Mouse (Mus musculus) mouse trophoblast stem cell (cell line): Measurements from ENCODE around the gene Slc12a1.
"Not testable (repeated sequence)": the region's sequence is repeated elsewhere in the genome, so short reads cannot be mapped to it uniquely, and the experiment has no call there.

Experiments
- in situ Hi-C, 2 experiments: fragments of 300-500 bp; cut with MseI, MboI; formaldehyde crosslinking; loops; 2 replicates in 1 of 2; 3 replicates in 1 of 2; pipeline ENCODE4 v1.15.1; 2025

The Slc12a1 gene

DNA sequence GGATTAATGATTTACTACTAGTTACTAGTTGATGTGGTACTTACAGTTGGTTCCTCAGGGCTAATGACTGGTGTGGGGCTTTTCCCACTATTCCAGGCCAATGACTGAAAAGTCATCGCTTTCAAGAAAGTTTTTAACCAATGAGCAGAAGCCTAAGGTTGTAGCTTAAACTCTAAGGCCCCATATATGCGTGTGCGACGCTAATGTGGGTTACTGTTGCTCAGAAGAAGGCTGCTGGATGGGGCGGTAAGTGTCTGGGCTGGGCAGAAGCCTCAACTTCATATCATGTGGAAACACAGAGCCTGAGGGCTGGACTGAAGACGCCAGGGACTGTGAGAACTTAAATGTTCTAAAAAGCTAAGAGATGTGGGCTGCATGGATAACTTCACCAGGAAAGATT is at the start of gene Slc12a1:
Gene Slc12a1 (plus strand): TSS at position 118 of the 400 bp plus-strand sequence.
- in situ Hi-C loops, result no loop called here

DNA sequence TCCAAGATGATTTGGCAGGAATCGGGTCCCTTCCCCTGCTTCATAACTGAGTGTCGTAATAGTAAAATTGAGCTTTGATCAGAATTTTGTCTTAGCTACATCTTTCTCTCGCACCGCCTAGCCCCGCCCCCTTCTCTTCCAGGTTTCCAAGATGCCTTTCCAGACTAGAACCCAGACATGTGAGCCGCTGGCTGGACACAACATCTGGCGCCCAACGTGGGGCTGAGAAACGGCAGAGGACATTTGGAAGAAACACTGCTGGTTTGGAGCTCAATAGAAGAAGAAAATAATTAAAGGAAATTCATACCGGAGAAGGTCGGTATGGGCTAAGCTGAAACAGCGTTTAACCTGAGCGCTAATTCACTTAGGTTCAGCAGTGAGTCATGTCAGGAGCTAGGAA is 47.8 kb upstream of the Slc12a1 start:
- in situ Hi-C loops, result not testable (repeated sequence)

DNA sequence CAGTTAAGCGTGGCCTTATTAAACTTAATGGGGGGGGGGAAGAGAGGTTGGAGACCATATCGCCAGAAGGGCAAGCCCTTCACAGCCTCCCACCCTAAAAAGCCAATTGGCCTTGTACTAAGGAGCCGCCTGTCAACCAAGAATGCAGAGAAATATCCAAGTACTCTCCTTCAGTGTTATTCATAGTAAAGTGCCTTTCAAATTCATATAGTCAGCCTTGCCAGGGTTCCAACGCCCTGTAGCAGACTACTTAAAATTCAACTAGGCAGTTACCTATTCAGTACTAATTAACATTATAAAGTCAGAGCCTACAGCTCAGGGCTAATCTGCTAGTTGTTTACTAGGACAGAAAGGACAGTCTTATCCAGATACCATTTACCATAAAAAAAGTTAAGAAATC is 45.8 kb upstream of the Slc12a1 start:
- in situ Hi-C loops, result not testable (repeated sequence)

DNA sequence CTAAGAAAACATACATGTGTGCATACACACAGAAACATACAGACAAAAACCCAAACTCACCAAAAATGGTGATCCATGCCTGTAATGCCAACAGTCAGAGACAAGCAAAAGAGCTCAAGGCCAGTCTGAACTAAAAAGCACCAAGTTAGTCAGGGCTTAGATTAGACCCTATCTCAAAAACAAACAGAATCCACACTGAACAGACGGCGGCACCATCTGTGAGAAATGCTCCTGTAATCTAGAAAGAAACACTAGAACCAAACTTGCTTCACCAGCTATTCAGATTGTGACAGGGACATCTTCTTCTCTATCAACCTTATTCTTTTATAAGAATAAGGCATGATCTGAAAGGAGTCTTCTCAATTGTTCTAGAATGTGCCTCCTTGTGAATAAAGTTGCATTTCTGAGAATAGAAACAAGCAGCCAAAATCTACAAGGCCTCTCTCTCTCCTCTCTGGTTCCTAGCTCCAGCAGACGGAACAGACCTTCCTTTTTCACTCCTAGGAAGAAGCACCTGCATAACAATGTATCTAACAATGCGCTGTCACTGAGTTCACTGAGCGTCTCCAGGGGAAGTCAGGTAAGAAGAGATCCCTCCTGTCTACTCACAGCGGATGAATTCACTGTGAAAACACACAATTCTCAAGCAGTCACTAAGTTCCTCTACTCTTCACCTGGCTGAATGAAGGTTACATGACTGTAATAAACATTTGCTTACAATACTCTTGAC is 32.8 kb upstream of the Slc12a1 start:
- in situ Hi-C loops, result no loop called here

DNA sequence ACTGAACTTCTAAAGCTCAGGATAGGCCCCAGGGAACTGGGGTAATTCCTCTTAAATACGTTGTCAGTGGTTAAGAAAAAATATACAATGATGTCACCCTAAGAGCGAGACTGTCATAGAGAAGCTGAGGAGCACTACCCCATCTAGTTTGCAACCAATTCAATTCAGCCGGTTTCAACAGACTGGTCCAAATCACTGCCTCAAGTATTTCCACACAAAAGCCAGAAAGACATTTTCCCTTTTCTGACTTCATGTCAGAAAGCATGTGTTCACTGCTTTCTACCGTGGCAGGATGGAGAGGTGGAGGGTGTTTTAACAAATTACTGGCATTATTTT is 30.0 kb upstream of the Slc12a1 start:
- in situ Hi-C loops, result no loop called here

DNA sequence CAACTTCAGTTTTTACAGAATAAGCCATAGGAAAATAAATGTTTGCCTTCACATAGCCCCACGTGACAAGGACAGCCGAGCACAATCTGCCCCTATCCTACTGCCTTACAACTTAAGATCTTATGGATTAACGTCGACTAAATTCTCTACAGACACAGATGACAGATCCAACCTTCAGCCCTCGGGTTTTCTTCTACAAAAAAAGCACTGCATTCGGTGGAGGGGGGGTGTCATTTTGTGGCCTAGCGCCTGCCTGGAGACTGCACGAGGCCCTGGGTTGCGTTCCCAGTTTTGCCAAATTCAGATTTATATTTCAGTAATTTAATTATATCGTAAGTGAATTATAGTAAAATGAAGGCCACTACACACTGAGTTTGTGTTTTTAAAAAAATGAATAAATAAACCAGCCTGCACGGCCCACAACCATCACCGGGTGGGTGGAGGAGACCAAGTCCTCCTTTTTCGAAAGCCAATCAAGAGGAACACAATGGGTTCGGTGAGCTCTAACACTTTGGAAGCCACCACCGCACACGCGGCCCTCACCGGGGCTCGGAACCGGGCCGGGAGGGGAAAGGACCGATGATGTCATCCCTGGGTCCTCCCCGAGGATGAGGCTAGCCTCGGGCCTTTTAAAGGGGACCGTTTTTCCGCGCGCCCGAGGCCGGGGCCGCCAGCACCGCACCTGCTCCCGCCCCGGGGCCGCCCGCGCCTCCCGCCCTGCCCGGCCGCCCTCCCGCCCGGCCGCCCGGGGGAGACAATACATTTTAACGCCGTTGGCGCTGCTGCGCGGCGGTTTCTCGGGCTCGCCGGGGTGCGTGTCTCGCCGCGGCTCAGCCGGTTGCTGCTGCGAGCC is 29.5 kb upstream of the Slc12a1 start:
- in situ Hi-C loops, result no loop called here

DNA sequence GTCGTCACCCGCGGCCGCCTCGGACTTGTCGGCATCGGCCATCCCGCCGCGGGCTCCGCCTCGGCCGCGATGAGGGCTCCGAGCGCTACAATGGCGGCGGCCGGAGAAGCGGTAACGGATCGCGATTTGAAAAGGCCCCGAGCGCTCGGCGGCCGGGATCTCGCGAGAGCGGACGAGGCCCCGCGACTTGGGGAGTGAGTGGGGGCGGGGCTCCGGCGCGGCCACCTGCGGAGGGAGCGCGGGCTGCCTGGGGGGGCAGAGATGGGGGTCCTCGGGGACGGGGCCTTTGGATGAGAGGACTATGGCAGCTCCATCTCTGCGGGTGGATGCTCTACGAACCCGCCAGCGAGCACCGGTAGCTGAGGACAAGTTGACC is 28.8 kb upstream of the Slc12a1 start, which contains the start of gene Myef2:
Gene Myef2 (minus strand): TSS at position 185 of the 376 bp plus-strand sequence.
- in situ Hi-C loops, result no loop called here

DNA sequence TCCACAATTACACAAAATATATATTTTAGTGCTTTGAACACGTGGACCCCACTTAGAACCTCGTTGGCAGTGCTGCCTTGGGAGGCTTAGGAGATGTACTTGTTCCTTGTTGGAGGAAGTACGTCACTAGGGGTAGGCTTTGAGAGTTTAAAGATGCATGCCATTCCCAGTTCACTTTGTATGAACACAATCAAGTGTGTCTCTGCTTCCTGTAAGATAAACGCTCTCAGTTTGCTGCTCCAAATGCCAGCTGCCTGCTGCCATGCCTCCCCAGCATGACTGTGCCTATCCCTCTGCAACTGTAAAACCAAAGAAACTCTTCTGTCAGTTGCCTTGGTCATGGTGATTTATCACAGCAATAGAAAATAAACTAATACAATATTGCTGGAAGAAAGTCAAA is 26.5 kb upstream of the Slc12a1 start:
- in situ Hi-C loops, result no loop called here

DNA sequence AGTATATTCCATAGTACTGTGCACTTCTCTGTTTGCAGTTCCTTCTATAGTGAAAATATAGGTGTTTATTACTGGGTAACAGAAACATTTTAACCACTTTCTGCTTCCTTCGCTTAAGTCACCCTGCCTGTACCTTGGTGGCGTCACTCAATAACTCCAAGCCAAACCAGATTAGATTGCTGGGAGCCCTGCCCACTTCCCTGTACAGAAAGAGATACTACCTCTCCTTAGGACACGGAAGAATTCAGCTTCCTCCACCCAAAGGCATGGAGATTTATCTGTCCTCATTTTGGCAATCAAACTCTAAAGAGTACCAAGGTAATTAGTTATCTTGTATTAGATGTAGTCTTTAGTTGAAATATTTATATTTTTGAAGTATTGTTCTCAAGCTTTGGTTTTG is 25.5 kb upstream of the Slc12a1 start:
- in situ Hi-C loops, result no loop called here

DNA sequence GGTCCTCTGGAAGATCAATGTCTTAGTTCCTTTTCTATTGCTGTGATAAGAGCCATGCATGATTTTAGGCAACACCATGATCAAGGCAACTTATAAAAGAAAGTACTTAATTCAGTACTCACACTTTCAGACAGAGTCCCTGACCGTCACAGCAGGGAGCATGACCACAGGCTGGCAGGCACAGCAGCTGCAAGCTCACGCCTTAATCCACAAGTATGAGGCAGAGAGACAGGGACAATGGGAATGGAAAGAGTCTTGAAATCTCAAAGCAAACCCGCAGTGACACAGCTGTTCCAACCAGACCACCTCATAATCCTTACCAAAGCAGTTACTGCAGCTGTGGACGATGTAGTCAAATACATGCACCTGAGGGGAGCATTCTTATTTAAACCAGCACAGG is 18.2 kb upstream of the Slc12a1 start:
- in situ Hi-C loops, result no loop called here

DNA sequence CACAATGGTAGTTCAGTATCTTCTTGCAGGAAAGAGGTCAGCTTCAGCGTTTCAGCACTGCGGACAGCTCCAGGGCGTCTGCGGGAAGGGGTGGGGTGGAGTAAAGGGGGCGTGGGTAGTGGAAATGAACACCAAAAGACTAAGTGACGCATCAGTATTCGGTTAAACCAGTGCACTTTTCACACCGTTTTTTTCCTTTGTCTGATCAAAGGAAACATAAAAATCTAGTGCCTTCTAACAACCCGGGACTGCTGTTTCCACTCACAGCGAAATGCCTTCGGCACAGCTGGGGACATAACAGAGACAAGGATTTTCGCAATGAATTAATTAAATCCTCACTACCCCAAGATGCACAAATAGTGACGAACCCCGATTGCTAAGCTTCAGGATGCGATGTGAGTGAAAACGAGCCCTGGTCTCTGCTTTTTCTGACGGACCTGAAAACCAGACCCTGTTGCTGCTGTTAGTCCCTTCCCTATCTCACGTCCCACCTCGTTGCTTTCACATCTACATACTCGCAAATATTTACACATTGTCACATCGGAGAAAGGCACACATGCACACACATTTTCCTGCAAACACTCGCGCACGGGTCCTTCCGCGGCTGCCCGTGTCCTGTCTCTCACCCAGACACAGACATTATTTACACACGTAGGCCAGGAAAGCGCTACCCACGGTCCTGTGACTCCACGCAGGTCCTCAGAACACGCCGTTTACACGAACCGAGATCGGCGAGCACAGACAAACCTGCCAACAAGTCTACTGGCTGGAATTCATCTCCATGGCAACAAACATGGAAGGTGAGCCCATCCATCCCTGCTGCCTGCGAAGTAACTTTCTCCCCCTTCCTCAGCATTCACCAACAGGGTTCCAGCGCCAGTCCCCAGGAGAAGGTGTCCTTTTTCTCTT is 16.1 kb upstream of the Slc12a1 start, which contains the start of gene Ctxn2:
Gene Ctxn2 (plus strand): TSS at position 790 of the 909 bp plus-strand sequence.
- in situ Hi-C loops, result no loop called here

DNA sequence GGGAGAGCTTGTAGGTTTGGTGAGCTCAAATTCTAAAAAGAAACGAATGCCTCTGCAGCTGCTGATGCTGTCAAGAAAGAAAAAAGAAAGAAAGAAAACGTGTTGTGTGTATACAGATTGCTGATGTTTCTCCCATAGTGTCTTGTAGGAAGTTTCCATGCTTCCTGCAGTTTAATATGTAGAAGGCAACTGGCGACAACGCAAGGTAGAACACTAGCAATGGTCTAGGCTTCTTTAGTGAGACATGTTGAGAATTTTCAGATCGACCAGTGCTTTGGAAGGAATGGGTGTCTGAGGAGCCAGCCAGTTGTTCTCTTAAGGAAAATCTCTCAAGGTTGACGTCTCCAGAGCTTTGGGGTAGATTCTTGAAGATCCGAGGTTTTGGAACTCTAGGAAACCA is 15.5 kb upstream of the Slc12a1 start:
- in situ Hi-C loops, result no loop called here

DNA sequence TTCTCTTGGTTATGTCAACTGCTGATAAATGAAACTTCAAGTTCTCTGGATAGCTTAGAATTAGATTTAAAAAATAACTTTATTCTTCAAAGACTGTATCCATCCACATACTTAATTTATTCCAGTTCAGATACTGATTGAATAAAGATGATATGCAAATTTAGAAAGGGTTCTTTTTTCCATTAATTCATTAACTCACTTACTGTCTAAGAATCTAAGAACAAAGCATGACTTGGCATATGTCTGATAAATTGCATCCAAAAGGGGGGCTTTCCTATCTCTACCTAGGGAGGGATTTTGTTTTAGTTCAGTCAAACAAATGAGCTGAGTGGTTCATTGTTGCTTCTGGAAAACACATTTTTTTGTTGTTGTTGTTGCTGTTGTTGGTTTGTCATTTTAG is 10.0 kb upstream of the Slc12a1 start:
- in situ Hi-C loops, result no loop called here

DNA sequence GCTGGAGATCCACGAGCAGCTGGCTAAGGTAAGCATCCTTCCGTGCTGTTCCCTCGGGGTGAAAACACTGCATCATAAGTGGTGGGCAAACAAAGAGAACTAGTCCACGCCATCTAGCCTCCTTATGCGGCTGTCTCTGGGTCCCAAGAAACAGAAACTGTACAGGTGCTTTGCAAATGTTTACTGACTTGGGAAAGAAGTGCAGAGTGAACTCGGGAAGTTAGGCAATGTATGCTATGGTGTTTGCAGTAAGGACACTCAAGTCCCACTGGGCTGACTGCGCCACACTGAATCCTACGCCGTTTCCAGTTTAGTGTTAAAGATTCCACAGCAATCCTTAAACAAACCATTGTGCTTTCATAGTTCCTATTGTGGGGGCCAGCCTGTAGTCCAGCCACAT is 2.0 kb downstream of the Slc12a1 start:
- in situ Hi-C loops, result no loop called here

DNA sequence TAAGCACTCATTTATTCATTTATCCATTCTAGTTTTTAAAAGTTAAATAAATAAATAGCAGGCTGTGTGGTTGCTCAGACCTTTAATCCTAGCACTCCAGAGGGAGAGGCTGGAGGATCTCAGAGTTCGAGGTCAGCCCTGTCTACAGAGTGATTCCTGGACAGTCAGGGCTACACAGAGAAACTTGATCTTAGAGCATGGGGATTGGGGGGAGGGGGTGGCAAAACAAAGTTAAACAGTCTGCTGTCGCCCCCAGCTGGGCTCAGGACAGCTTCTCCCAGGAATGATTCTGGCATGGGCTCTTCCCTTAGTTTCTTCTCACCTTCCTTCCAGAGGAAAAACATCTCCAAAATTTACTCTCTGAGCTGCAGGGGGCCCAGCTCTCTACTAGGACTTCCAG is 3.2 kb downstream of the Slc12a1 start:
- in situ Hi-C loops, result no loop called here

DNA sequence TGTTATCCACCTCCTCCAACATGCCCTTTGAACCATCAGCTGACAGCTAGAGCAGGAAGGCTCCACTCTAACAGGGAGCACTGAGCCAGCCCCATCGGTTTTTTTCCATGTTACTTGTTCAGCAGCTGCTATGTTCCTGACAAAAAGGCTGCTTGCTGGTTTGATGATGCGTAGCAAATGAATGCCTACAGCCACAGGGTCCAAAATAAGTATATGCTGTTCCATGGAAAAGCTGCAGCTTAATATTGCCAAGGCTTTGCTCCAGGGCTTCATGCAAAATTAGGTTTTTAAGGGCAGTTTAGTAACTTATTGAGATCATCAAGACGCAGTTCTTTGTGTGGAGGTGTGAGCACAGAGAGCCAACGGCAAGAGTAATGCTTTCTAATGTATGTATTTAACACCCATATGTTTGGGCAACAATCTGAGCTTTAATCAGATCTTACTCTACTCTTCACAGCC is 9.7 kb downstream of the Slc12a1 start:
- in situ Hi-C loops, result no loop called here

DNA sequence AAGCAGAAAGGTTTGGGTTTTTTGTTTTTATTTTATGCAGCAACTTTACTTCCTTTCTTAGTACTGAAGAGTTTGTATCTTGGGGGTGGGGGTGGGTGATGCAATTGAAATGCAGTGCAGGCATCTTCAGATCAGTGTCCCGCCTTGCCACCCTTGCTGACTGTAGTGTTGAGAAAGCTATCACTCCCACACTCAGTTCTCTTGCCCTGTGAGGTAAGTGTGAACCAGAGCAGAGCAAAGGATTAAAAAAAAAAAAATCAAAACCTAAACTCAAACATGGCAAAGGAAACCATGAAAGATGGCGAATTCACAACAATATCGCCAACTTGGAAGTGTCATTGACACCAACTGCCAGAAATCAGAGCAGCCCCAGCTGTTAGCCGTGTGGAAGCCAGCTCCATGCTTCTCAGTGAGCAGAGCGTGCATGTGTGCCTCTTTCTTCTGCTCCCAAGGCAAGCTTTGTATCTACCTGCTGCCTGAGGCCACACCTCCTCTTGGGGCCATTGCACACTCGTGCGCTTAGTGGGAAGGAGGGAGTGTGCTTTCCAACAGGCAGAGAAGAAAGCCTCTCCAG is 26.0 kb downstream of the Slc12a1 start:
- in situ Hi-C loops, result loop anchor here in 1 of 2 experiments (25.0 kb wide), 1 partner anchor 566 kb away; no protein-coding TSS in a partner anchor

DNA sequence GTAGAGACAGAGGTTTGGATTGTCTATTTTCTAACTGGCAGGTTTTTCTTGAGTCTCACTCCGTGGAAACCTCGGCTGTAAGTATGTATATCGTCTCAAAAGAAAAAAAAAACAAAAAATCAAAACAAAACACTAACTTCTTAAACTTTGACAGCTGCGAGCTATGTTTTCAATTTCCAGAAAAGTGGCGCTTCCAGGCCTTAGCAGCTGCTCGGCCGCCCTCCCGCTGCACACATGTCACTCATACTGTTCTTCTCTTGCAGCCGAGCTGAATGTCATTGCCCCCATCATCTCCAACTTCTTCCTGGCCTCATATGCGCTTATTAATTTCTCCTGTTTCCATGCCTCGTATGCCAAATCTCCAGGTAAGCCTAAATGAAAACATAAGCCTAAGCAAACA is 35.6 kb downstream of the Slc12a1 start:
- in situ Hi-C loops, result loop anchor here in 1 of 2 experiments (10.0 to 25.0 kb wide), 2 partner anchors 133 to 576 kb away; no protein-coding TSS in a partner anchor

DNA sequence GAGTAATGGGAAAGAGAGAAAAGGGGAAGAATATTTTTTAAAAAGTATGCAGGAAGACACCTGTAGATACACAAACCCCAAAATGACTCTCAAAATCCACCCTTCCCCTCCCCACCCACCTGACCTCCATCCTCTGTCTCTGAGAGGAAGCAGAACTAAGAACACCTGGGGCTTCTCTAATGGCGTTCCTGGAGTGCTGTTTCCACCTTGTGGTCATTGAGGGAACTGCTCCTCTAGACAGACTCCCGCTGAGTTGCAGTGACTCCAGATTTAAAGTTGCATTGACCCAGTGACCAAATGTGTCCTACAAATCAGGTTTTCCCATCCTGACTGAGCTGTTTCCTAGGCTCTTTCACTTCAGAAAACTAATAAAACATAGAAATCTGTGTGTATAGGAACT is 36.9 kb downstream of the Slc12a1 start:
- in situ Hi-C loops, result loop anchor here in 1 of 2 experiments (10.0 to 25.0 kb wide), 2 partner anchors 134 to 577 kb away; no protein-coding TSS in a partner anchor

DNA sequence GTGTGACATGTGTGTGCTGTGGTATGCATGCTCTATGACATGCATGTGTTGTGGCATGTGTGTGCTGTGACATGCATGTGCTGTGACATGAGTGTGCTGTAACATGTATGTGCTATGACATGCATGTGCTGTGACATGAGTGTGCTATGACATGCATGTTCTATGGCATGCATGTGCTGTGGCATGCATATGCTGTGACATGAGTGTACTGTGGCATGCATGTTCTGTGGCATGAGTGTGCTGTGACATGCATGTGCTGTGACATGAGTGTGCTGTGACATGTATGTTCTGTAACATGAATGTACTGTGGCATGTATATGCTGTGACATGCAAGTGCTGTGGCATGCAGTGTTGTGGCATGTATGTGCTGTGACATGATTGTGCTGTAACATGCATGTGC is 40.6 kb downstream of the Slc12a1 start:
- in situ Hi-C loops, result loop anchor here in 1 of 2 experiments (25.0 kb wide), 1 partner anchor 581 kb away; no protein-coding TSS in a partner anchor

DNA sequence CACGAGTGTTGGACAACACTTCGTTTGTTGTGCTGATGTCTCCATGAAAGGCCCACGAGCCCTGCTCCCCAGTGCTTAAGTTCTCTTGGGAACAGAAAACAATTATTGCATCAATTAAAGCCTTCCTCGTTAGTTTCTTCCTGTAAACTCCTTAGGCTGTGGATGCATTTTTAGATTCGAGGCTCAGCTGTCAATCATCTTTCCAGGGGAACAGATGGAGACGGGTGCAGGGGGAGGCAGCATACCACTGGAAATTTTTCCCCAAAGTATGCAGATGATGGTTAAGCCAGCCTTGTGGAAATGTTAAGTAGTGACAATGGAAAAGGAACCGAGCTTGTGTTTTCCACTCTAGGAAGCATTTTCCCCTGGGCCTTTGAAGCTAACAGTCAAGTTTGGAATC is 44.5 kb downstream of the Slc12a1 start:
- in situ Hi-C loops, result loop anchor here in 1 of 2 experiments (25.0 kb wide), 1 partner anchor 584 kb away; no protein-coding TSS in a partner anchor
